Mouse (Mus musculus) adrenal gland, adult 8-10 months (tissue): ENCODE measurements around the gene Mef2b. TPM values are rescaled to one million over a fixed set of nuclear protein-coding genes. Genes with fewer than 3 reads are reported as not detected.

Experiments used
- microRNA-seq, 2 experiments: library from miRNA; unstranded; fragments of <30 nt; microRNA quantifications; one replicate each; pipeline ENCODE4 v1.2.0; 2022
- total RNA-seq, 4 experiments: library from RNA; stranded (reverse); gene quantifications; 2 replicates each; pipeline ENCODE4 v1.2.4; 2022

The Mef2b gene
- total RNA-seq, 4 experiments from 2014 or later: 0.70 to 1.4 (median 0.99) TPM

Small RNAs within 50 kb of the gene (microRNA-seq; reads per million reads assigned to microRNA genes)
- 0 reads per million in 2 experiments for gene Mir7066

Other genes starting within 250 kb of the Mef2b start
- under 1 TPM; 0.34 to 0.59 (median 0.38) TPM for gene Tssk6, start 237.5 kb upstream of the Mef2b start, total RNA-seq
- 100 to 1,000 TPM; 102 to 174 (median 123) TPM for gene Ndufa13, start 237.2 kb upstream of the Mef2b start, total RNA-seq
- 1 to 10 TPM in 1 of 4 experiments, under 1 TPM in 1, not detected in 2; 0.38 to 1.3 TPM for gene Yjefn3, start 237.0 kb upstream of the Mef2b start, total RNA-seq
- 100 to 1,000 TPM in 3 of 4 experiments, 10 to 100 TPM in 1; 99.1 to 124 (median 106) TPM for gene Gatad2a, start 143.3 kb upstream of the Mef2b start, total RNA-seq
- gene Mau2, start 97.0 kb upstream of the Mef2b start, total RNA-seq: 10 to 100 TPM; 58.7 to 77.4 (median 63.3) TPM
- 10 to 100 TPM; 31.6 to 53.3 (median 39.2) TPM for gene Sugp1, start 96.9 kb upstream of the Mef2b start, total RNA-seq
- 1 to 10 TPM in 2 of 4 experiments, under 1 TPM in 2; 0.17 to 1.2 (median 0.85) TPM for gene Tm6sf2, start 66.8 kb upstream of the Mef2b start, total RNA-seq
- 1 to 10 TPM in 2 of 4 experiments, under 1 TPM in 2; 0.21 to 1.9 (median 0.92) TPM for gene Hapln4, start 56.3 kb upstream of the Mef2b start, total RNA-seq
- gene Ncan, start 18.8 kb upstream of the Mef2b start, total RNA-seq: 1 to 10 TPM in 1 of 4 experiments, under 1 TPM in 3; 0.20 to 1.5 (median 0.36) TPM
- 10 to 100 TPM; 24.5 to 26.7 (median 25.1) TPM for gene Nr2c2ap, start 8.4 kb upstream of the Mef2b start, total RNA-seq
- 10 to 100 TPM; 15.9 to 24.7 (median 21.9) TPM for gene Rfxank, start 557 bp upstream of the Mef2b start, total RNA-seq
- gene Borcs8, start 212 bp upstream of the Mef2b start, total RNA-seq: 10 to 100 TPM; 49.9 to 65.3 (median 59.3) TPM
- gene Tmem161a, start 32.6 kb downstream of the Mef2b start, total RNA-seq: 10 to 100 TPM; 70.3 to 95.5 (median 90.6) TPM
- gene Slc25a42, start 72.6 kb downstream of the Mef2b start, total RNA-seq: 10 to 100 TPM; 41.0 to 54.2 (median 43.1) TPM
- gene Sugp2, start 94.5 kb downstream of the Mef2b start, total RNA-seq: 10 to 100 TPM; 34.6 to 65.6 (median 46.1) TPM
- gene Armc6, start 94.8 kb downstream of the Mef2b start, total RNA-seq: 10 to 100 TPM; 13.3 to 19.3 (median 16.0) TPM
- 10 to 100 TPM; 18.7 to 38.9 (median 29.2) TPM for gene Homer3, start 143.1 kb downstream of the Mef2b start, total RNA-seq
- 10 to 100 TPM; 74.5 to 93.4 (median 86.3) TPM for gene Ddx49, start 162.8 kb downstream of the Mef2b start, total RNA-seq
- gene Cope, start 162.8 kb downstream of the Mef2b start, total RNA-seq: 100 to 1,000 TPM; 190 to 236 (median 226) TPM
- gene Cers1, start 176.1 kb downstream of the Mef2b start, total RNA-seq: 1 to 10 TPM; 2.8 to 5.3 (median 4.1) TPM
- gene Gdf1, start 190.1 kb downstream of the Mef2b start, total RNA-seq: 1 to 10 TPM in 2 of 4 experiments, under 1 TPM in 2; 0.70 to 1.6 (median 1.1) TPM
- gene Upf1, start 213.6 kb downstream of the Mef2b start, total RNA-seq: 10 to 100 TPM; 64.2 to 82.6 (median 76.1) TPM
- under 1 TPM in 3 of 4 experiments, not detected in 1; 0.17 to 0.61 (median 0.27) TPM for gene Comp, start 233.8 kb downstream of the Mef2b start, total RNA-seq